Mouse (Mus musculus): ENCODE measurements at regions not wholly inside any gene's neighbourhood (a gene's known extent, or its start where the extent isn't known, plus 50 kb on each side); places are given as distances from the start of the nearest gene placed in this dataset.

- no peak for DNase-seq
Observed at GRCm38 (mm10) chr11:38224300-38224699, 988.5 kb upstream of the Tenm2 start.

- DNase-seq = no peak
Observed at GRCm38 (mm10) chr11:38203347-38203746, 967.6 kb upstream of the Tenm2 start.

GRCm38 (mm10) chr11:38201136-38201741 lies 965.5 kb upstream of the Tenm2 start:
- DNase-seq = no peak

GRCm38 (mm10) chr11:38193719-38194118 lies 958.0 kb upstream of the Tenm2 start:
- DNase-seq = no peak

GRCm38 (mm10) chr11:38191895-38192547 lies 956.3 kb upstream of the Tenm2 start:
- DNase-seq = no peak

- no peak for DNase-seq
Observed at GRCm38 (mm10) chr11:38191437-38191836, 955.7 kb upstream of the Tenm2 start.

GRCm38 (mm10) chr11:38170721-38171120 lies 935.0 kb upstream of the Tenm2 start:
- no peak for DNase-seq

GRCm38 (mm10) chr11:38158310-38158709 lies 922.5 kb upstream of the Tenm2 start:
- DNase-seq = no peak

GRCm38 (mm10) chr11:38156944-38157343 lies 921.2 kb upstream of the Tenm2 start:
- no peak for DNase-seq

GRCm38 (mm10) chr11:38155706-38156105 lies 919.9 kb upstream of the Tenm2 start:
- DNase-seq = no peak

GRCm38 (mm10) chr11:38143436-38143835 lies 907.7 kb upstream of the Tenm2 start:
- DNase-seq = peak; percentile 56

GRCm38 (mm10) chr11:38128851-38129250 lies 893.1 kb upstream of the Tenm2 start:
- no peak for DNase-seq

GRCm38 (mm10) chr11:38123789-38124330 lies 888.1 kb upstream of the Tenm2 start:
- DNase-seq = no peak

GRCm38 (mm10) chr11:38122474-38122873 lies 886.7 kb upstream of the Tenm2 start:
- DNase-seq = no peak

- no peak for DNase-seq
Observed at GRCm38 (mm10) chr11:38121051-38121616, 885.4 kb upstream of the Tenm2 start.

- DNase-seq = no peak
Observed at GRCm38 (mm10) chr11:38117741-38118140, 882.0 kb upstream of the Tenm2 start.

GRCm38 (mm10) chr11:38092202-38092601 lies 856.4 kb upstream of the Tenm2 start:
- DNase-seq = no peak

- DNase-seq = no peak
Observed at GRCm38 (mm10) chr11:38075171-38075732, 839.5 kb upstream of the Tenm2 start.

GRCm38 (mm10) chr11:38069635-38070034 lies 833.9 kb upstream of the Tenm2 start:
- no peak for DNase-seq

GRCm38 (mm10) chr11:38067682-38068081 lies 831.9 kb upstream of the Tenm2 start:
- DNase-seq = no peak

- DNase-seq = peak; percentile 1
Observed at GRCm38 (mm10) chr11:38066091-38066490, 830.3 kb upstream of the Tenm2 start.

- no peak for DNase-seq
Observed at GRCm38 (mm10) chr11:38060105-38060504, 824.3 kb upstream of the Tenm2 start.

GRCm38 (mm10) chr11:38058896-38059295 lies 823.1 kb upstream of the Tenm2 start:
- DNase-seq = no peak

Measured in adrenal gland, adult 2 months (tissue).